Mouse (Mus musculus) ES-E14 (cell line): Measurements from ENCODE around the gene Pard3b. TPM values are rescaled to one million over a fixed set of nuclear protein-coding genes. Genes with fewer than 3 reads are reported as not detected.

ENCODE experiments used
- DNase-seq: peaks from one replicate; pipeline ENCODE4 v3.0.0-alpha.2; 2013; ENCODE audit warnings: low read depth, low spot score
- H3K27ac ChIP-seq: 2 replicates; pipeline ENCODE4 v1.5.1; 2012; ENCODE audit warnings: low read depth, mild to moderate bottlenecking, low read length, moderate library complexity, mixed read lengths; ENCODE audit not compliant: poor library complexity, insufficient read depth, severe bottlenecking
- H3K36me3 ChIP-seq: 2 replicates; pipeline ENCODE4 v1.6.1; 2012; ENCODE audit warnings: mild to moderate bottlenecking, low read length, moderate library complexity, mixed read lengths; ENCODE audit not compliant: control insufficient read depth, poor library complexity, insufficient read depth, severe bottlenecking
- H3K4me1 ChIP-seq, 2 experiments: fragments of 150-350 bp in 1 of 2; sonication (generic) in 1 of 2; 2 replicates each; pipeline ENCODE4 v1.6.1; 2012; ENCODE audit warnings: low read length in 2 of 2, mild to moderate bottlenecking in 1 of 2, mixed read lengths in 1 of 2; ENCODE audit not compliant: control insufficient read depth in 2 of 2, insufficient read depth in 2 of 2, poor library complexity in 1 of 2
- H3K4me3 ChIP-seq, 2 experiments: fragments of 150-350 bp in 1 of 2; sonication (generic) in 1 of 2; 2 replicates each; pipeline ENCODE4 v1.5.1; 2012; ENCODE audit warnings: low read length in 2 of 2, low read depth in 1 of 2, mild to moderate bottlenecking in 1 of 2, mixed read lengths in 1 of 2; ENCODE audit not compliant: insufficient read depth in 1 of 2, poor library complexity in 1 of 2, severe bottlenecking in 1 of 2
- H3K9ac ChIP-seq: 2 replicates; pipeline ENCODE4 v1.6.1; 2012; ENCODE audit warnings: low read depth, mild to moderate bottlenecking, low read length, mixed read lengths; ENCODE audit not compliant: poor library complexity, insufficient read depth, severe bottlenecking
- H3K9me3 ChIP-seq: fragments of 150-350 bp; sonication (generic); 2 replicates; pipeline ENCODE4 v1.6.1; 2012; ENCODE audit warnings: low read depth, mild to moderate bottlenecking, low read length; ENCODE audit not compliant: control insufficient read depth, insufficient read depth
- CHD2 ChIP-seq: IDR thresholded peaks from 2 replicates; pipeline ENCODE4 v1.6.1; 2014; ENCODE audit warnings: mild to moderate bottlenecking, low read depth, low read length, inconsistent platforms
- HCFC1 ChIP-seq: IDR thresholded peaks from 2 replicates; pipeline ENCODE4 v1.6.1; 2012; ENCODE audit warnings: low read length, inconsistent platforms, borderline replicate concordance; ENCODE audit not compliant: insufficient read depth
- MAFK ChIP-seq: IDR thresholded peaks from 2 replicates; pipeline ENCODE4 v1.6.1; 2014; ENCODE audit warnings: mild to moderate bottlenecking, low read depth, low read length, inconsistent platforms; ENCODE audit not compliant: insufficient read depth
- ZC3H11A ChIP-seq: IDR thresholded peaks from 2 replicates; pipeline ENCODE4 v1.6.1; 2012; ENCODE audit warnings: low read depth, mild to moderate bottlenecking, inconsistent platforms, low read length, borderline replicate concordance
- ZNF384 ChIP-seq: IDR thresholded peaks from 2 replicates; pipeline ENCODE4 v1.6.1; 2012; ENCODE audit warnings: low read depth, low read length, inconsistent platforms
- in situ Hi-C, 2 experiments: fragments of 600-800 bp; cut with MboI; formaldehyde crosslinking; loops; one replicate each; pipeline ENCODE4 v1.15.1; 2025; ENCODE audit warnings: low sequenced_read_pairs in 2 of 2, inconsistent platforms in 1 of 2; ENCODE audit not compliant: unreplicated experiment in 2 of 2
- total RNA-seq: library from RNA; depleted of rRNA; stranded (reverse); fragments of 300-350 nt; gene quantifications from 2 replicates; pipeline ENCODE4 v1.2.3, GENCODE M21; 2012

The Pard3b gene
- total RNA-seq, 1 experiment = 0.49 TPM

DNA sequence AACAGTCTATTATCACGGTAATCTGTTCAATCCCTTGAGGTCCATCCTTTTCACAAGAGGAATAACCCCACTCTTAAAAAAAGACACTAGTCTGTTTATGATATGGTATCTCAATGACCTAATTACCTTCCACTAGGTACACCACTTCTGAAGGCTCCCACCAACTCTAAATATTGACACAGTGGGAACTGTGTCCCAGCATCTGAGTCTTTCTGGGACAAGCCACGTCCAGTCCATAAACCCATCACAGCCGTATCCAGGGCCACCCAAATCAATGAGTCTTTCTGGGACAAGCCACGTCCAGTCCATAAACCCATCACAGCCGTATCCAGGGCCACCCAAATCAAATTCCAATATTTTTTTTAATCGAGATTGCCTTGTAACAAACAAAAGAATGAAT lies 792.4 kb downstream of the Pard3b start:
- no peak for TF ChIP-seq ZC3H11A
- TF ChIP-seq HCFC1 = no peak
- no peak for TF ChIP-seq CHD2
- no peak for TF ChIP-seq ZNF384
- Histone ChIP-seq H3K27ac (no peak overlapping the region), H3K36me3 (no peaks in the 10 kb centered on the region), H3K4me3 (no peak overlapping the region), H3K4me1 (no peaks in the 10 kb centered on the region), H3K9ac (no peak overlapping the region), H3K9me3 (no peaks in the 10 kb centered on the region)
- in situ Hi-C loops = no loop called here
- no peak for DNase-seq

DNA sequence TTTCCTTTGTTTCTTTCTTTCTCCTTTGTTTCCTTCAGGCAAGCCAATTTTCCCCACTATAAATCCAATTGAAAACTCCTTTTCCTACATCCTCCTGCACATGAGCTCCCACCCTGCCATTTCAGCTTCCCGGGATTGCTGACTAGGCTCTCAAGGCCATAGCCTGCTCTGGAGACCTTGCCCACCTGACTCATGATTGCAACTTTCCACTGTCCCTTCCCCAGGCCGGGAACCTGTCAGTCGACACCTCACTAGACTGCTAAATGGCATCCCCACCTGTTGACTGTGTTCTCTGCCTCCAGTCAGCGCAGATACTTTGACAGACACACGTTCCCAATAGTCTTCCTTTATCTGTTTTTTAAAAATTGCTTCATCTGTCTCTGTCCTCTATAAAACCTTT lies 795.3 kb downstream of the Pard3b start:
- in situ Hi-C loops = no loop called here

DNA sequence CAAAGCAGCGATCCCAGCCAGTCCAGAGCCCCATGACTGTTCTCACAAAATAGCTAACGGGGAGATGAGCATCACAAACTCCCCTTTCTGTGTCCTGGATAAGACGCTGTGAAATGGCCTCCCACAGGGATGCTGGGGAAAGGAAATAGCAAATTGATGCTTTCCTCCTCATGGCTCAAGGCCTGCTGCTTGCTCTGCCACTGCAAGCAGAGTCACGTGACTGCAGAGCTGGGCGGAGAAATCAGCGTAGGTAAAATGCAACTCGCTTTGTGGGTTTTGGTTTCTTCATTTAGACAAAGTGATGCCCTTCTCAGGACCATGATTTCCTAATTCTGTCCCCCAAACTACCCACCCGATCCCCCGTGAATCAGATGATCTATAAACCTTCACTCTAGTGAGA lies 797.2 kb downstream of the Pard3b start:
- Histone ChIP-seq H3K9ac (no peak overlapping the region), H3K4me1 (no peaks in the 10 kb centered on the region), H3K36me3 (no peaks in the 10 kb centered on the region), H3K9me3 (no peaks in the 10 kb centered on the region), H3K4me3 (no peak overlapping the region), H3K27ac (no peak overlapping the region)
- DNase-seq = no peak
- TF ChIP-seq CHD2 (no peak), HCFC1 (no peak), ZNF384 (no peak), MAFK (no peak), ZC3H11A (no peak)
- in situ Hi-C loops = no loop called here

More for the DNA sequence above, 795.3 kb downstream of the Pard3b start:
- DNase-seq = no peak
- no peak overlapping the region for H3K4me3 ChIP-seq
- H3K9me3 ChIP-seq = no peaks in the 10 kb centered on the region
- no peaks in the 10 kb centered on the region for H3K36me3 ChIP-seq
- TF ChIP-seq CHD2 (no peak), MAFK (no peak)
- no peaks in the 10 kb centered on the region for H3K4me1 ChIP-seq
- H3K9ac ChIP-seq = no peak overlapping the region
- no peak overlapping the region for H3K27ac ChIP-seq

DNA sequence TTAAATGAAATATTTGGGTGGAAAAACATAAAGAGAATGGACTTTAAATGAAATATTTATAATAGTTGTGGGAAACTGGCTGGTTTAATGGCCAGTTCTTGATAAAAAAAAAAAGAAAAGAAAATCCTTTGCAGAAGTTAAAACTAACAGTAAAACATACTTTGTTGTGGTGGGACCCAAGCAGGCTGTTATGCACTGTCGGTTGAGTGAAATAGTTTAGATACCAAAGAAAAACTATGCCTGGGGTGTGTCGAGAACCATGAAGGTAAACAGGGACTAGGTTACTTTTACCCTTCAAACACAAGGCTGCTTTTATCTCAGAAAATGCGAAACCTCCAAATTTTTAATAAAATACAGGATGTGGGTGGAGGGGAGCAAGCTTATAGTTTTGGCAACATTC lies 797.7 kb downstream of the Pard3b start:
- in situ Hi-C loops = no loop called here
- Histone ChIP-seq H3K9ac (no peak overlapping the region), H3K27ac (no peak overlapping the region), H3K4me1 (no peaks in the 10 kb centered on the region), H3K9me3 (no peaks in the 10 kb centered on the region), H3K4me3 (no peak overlapping the region), H3K36me3 (no peaks in the 10 kb centered on the region)
- DNase-seq = no peak
- no peak for TF ChIP-seq MAFK
- TF ChIP-seq ZC3H11A = no peak
- no peak for TF ChIP-seq ZNF384
- TF ChIP-seq HCFC1 = no peak
- TF ChIP-seq CHD2 = no peak

DNA sequence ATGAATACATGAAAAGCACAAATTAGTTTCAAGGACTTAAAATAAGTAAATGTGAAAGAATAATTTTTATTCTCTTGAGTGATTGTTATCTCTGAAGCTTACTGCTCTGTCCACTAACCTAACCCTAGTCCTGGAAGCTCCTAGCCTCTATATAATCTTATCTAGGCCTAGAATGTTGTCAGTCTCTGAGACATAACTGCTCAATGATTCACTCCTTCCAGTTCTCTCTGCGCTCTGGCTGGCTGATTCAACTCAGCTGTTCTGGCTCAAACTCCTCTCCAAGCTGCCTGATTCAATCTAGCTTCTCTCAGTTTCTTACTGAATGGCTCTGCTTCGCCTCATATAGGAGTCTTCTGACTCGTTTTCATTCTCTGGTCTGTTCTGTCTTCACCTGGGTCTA lies 798.9 kb downstream of the Pard3b start:
- Histone ChIP-seq H3K4me3 (no peak overlapping the region), H3K9ac (no peak overlapping the region), H3K27ac (no peak overlapping the region), H3K36me3 (no peaks in the 10 kb centered on the region), H3K4me1 (no peaks in the 10 kb centered on the region), H3K9me3 (no peaks in the 10 kb centered on the region)
- in situ Hi-C loops = no loop called here
- DNase-seq = no peak
- TF ChIP-seq ZC3H11A (no peak), HCFC1 (no peak), MAFK (no peak), ZNF384 (no peak), CHD2 (no peak)
